Mouse (Mus musculus) ES-Bruce4 (cell line): ENCODE data around the gene Emp1.

Experiments used
- CTCF ChIP-seq: IDR thresholded peaks from one replicate; pipeline ENCODE4 v1.8.1; 2011; ENCODE audit warnings: low read depth, low read length
- EP300 ChIP-seq: IDR thresholded peaks from 2 replicates; pipeline ENCODE4 v1.6.1; 2011; ENCODE audit warnings: low read depth, low read length; ENCODE audit not compliant: insufficient read depth

- TF ChIP-seq CTCF (no peak), EP300 (no peak)
These were observed 39.6 kb upstream of the Emp1 start for GRCm38 (mm10) chr6:135322749-135323148.
